Mouse (Mus musculus) cortical plate, adult 2 months (tissue): ENCODE data around the gene Adgrl1.

Source experiments
- CTCF ChIP-seq: fragments of 200-500 bp; IDR thresholded peaks from 2 replicates; pipeline ENCODE4 v1.5.1; 2011; ENCODE audit warnings: mild to moderate bottlenecking, control low read depth, low read length; ENCODE audit not compliant: insufficient read depth; ENCODE audit errors: extremely low read depth
- POLR2A ChIP-seq: fragments of 200-500 bp; IDR thresholded peaks from 2 replicates; pipeline ENCODE4 v1.6.1; 2011; ENCODE audit warnings: mild to moderate bottlenecking, low read length, control low read depth; ENCODE audit not compliant: insufficient read depth; ENCODE audit errors: extremely low read depth

GRCm38 (mm10) chr8:83917566-83917965, 17.7 kb downstream of the Adgrl1 start:
- TF ChIP-seq CTCF (no peak), POLR2A (no peak)
